Mouse (Mus musculus): ENCODE measurements around the gene Dot1l.

Dot1l gene

DNA sequence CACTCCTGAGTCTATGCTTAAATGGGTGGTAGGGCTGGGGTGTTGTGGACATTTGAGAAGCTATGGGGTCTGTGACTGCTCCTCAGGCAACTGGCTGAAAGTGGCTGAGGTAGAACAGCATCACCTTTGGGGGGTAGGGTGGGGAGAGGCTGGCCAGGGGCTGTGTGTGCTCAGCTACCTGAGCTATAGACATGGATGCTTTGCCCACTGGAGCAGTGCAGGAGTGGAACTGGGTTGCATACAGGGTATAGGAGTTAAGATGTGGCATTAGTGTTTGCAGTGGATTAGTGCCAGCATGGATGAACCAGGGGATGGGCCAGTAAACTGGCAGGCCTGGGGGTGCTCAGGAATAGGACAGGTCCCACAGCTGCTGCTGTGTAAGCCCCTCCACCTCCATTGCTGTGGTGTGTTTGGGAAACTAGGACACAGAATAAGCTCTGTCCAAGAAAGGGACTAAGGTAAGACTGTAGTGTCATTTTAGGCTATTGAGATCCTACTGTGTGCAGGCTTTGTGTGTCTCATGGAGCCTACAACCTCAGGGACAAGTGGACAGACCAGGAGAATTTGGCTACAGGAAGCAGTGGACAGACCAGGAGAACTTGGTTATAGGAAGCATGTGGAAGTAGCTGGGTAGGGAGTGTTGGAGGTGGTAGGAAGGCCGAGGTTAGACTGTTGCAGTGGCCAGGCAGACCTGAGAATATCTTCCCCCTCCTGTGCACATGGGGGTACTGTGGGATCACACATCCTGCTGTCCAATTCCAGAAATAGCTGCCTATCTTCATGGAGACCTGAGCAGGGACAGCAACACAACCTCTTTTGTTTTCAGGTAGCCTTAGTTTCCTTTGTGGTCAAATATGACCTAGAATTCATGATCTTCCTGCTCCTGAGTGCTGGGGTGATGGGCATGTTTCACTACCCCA, 74.6 kb downstream of the Dot1l start:
- DNase-seq (ENCODE audit: extremely low read depth, low read depth, low spot score) = no peak

GRCm38 (mm10) chr10:80831136-80831535, 76.1 kb downstream of the Dot1l start:
- no peak for DNase-seq (ENCODE audit: extremely low read depth, low read depth, low spot score)

DNA sequence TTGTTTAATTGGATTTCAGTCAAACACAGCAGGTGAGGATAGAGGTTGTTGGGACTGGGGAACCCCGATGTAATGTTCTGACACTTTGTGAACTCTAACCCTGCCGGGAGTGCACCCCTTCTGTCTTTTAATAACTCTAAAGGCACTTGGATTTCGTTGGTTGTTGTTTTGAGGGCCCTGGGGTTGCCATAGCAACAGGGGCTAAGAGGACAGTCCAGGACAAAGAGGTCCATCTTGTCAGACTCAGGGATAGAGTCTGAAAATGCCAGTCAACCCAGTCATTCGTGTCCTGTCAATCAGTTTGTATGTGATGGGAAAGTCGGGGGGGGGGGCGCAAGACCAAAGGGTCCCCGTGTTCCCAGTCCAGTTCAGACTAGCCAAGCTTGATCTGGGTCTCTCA, 77.8 kb downstream of the Dot1l start:
- DNase-seq (ENCODE audit: extremely low read depth, low read depth, low spot score) = no peak

DNA sequence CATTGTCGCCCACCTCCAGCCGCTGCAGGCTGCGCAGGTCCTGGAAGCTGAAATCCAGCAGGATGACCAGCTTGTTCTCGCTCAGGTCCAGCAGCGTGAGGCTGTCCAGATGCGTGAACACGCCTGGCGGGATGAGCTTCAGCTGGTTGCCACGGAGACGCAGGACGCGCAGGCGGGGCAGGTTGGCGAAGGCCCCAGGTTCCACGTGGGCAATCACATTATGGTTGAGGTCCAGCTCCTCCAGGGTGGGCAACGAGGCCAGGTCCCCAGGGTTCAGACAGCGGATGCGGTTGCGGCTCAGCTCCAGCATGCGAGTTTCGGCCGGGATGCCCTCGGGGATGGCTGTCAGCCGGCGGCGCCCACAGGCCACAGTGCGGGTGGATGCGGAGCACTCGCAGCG, 80.6 kb downstream of the Dot1l start:
- DNase-seq (ENCODE audit: extremely low read depth, low read depth, low spot score) = no peak

DNA sequence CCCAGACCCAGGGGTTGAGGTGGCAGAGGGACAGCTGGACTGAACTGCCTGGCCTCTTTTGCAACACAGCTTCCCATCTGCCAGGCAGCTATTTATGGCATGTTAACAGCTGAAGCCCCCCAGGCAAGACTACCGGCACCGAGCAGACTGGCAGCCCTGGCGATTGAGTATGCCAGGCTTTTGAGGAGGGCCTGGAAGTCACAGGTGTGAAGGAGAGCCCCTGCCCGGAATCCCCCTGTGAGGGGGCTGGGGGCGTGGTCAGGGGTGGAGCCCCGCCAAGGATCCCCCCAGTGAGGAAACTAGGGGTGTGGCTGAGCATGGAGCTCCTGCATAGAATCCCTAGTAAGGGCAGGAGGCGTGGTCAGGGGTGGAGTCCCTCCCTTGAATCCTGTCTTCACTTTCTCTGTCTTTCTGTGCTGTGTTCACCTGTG, 82.0 kb downstream of the Dot1l start:
- DNase-seq (ENCODE audit: extremely low read depth, low read depth, low spot score) = no peak

DNA sequence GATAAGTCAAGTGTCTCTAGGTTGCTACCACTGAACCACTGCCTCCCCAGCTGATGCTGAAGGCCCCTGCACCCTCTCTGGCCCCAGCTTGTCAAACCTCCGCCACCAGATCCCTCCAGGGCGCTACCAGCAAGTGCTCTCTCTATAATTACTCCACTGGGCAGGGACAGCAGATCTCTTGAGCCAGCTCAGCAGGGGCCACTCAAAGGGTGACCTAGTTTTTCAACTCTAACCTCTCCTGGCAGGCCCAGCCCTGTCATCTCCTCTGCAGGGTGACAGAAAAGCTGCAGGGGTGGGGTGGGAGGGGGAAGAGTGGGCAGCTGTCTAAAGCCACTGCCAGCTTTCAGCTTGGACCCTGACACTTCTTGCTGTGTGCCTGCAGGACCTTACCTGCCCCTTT, 82.8 kb downstream of the Dot1l start:
- DNase-seq (ENCODE audit: extremely low read depth, low read depth, low spot score) = no peak

- DNase-seq (ENCODE audit: extremely low read depth, low read depth, low spot score) = no peak
Observed at GRCm38 (mm10) chr10:80838346-80838912, 83.4 kb downstream of the Dot1l start.

DNA sequence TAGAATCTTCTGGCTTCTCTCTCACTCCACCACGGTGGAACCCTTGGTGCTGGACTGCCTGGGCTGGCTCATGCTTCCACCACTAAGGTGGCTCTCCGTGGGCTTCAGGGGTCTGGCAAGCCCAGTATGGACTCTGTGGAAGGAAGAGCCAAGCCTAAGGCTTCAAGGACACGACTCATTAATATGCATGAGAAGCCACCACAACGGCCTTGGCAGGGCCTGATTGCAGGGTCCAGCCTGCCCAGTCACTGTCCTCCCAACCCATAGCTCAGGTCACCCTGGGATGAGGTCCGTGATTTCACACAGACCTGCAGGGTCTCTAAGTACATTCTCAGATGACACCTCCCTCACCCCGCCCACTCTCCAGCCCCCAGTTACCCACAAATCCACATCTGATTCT, 84.8 kb downstream of the Dot1l start:
- DNase-seq (ENCODE audit: extremely low read depth, low read depth, low spot score) = no peak

DNA sequence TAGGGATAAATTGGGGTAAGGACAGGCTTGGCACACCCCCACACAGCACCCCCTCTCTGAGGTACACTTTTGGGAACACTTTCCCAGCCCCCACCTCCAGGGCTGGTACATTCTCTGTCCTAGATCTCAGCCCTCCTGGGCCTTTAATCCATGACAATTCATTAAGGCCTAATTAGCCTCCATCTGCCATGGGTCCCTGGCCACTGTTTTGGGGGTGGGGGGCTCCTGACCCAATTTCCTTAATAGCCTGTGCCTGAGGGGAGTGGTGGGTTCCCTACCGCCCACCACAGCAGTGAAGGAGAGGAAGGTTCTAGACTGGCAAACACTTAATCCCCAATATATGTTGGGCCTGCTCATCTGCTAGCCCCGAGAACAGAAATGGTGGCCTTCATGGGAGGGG, 86.7 kb downstream of the Dot1l start:
- no peak for DNase-seq (ENCODE audit: extremely low read depth, low read depth, low spot score)

DNA sequence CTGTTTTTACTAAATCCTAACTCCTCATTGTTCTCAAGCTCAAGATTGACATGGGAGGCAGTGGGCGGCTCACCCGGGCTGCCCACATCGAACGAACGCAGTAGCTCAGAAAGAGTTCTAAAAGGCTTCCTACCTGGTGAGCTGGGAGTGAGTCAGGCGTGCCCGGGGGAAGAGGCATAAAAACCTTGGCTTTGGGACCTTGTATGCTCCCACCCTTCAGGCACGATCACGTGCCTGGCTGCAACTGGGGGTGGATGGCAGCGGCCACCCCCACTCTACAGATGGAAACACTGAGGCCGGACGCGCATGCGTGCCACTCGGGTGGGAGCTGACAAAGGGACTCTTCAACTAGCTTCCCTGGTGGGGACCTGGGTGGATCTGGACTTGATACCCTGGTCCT, 87.3 kb downstream of the Dot1l start:
- no peak for DNase-seq (ENCODE audit: extremely low read depth, low read depth, low spot score)

DNA sequence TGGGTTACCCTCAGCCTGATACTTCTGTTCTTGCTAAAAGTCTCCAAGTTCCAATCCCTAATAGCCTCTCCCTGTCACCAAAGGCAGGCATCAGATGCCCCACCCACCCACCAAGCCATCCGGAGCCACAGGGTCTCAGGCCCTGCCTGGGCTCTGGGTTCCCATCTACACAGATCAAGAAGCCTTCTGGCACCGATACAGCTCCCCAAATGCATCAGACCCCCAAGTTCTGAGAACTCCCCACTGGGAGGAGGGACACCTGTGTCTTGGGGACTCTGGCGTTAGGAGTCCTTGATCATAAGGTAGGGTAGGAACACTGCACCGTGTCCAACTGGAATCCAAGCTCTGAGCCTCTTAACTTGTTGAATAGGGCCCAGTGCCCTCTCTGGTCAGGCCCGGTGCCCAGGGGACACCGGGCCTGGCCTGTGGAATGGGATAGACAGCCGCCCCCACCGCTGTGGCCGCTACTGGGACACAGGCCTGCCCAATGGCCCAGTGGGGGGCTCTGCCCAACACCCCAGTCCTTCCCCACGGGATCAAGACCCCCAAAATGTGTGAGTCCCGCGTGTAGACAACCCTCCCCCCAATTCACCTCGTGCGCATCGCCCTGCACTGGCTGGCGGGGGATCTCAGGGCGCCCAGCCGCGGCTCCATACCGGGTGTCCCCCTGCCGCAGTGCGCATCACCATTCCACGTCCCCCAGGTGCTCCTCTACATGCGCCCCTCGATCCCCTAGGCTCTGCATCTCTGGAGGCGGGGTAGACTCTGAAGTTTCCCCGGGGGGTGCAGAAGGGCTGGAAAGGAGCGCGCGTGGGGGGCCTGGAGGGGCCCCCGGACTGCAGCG, 88.3 kb downstream of the Dot1l start:
- no peak for DNase-seq (ENCODE audit: extremely low read depth, low read depth, low spot score)

DNA sequence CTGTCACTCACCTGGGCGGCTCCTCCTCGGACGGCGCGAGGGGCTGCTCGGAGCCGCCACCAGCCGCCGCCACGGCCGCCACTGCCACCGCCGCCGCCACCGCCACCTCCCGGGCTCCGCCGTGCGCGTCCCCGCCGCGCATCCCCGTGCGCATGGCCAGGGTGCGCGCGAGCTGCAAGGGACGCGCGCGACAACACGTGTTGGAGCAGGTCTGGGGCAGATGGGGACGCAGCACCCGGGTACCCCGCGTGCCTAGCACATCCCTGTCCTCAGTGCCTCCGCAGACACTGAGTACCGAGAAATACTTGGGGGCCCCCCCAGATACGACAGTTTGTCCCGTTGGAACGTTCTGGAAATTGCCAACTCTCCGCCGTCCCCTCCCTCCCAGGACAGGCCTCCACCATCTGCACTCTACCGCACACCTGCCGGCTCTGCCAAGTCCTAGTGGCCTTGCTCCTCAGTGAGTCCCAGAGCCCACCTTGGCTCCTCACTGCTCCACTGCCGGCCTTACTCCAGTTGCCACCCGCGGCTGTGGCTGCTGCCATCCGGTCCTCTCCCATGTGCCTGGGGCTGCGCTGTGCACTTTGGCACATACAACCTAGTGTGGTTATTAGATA, 89.0 kb downstream of the Dot1l start, which contains the start of gene Lingo3:
Gene Lingo3, minus strand, starts transcription at position 109 of the 617 bp plus-strand sequence.
- no peak for DNase-seq (ENCODE audit: extremely low read depth, low read depth, low spot score)

All from fat pad, adult 2 months (tissue).